Mouse (Mus musculus): ENCODE data around the gene Was.
"Not testable (repeated sequence)": the region's sequence is repeated elsewhere in the genome, so short reads cannot be mapped to it uniquely, and the experiment has no call there.

The Was gene

DNA sequence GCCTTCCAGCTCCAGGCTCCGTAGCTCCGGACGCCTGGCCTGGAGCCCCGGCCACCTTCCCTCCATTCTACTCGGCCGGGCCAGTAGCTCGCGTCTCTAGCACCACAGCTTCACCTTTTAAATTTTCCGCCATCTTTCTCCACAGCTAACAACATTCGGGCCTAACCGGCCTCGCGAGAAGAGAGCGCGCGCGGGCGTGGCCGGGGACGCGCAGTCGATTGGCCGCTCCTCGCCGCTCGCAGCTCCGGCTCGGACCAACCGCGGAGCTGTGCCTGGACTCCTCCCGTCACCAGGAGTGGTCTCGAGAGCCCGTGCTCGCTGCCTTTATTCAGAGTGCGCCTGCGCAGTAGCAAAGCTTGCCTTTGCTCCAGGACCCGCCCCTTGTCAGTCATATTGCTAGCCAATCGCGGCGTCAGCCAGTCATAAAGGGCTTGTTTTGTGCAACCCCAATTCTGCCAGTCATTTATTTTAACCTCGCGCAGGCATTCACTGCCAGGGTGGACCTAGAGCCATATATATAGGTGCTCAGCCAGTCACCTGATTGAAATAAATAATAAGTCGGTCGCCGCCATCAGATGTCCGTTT, 15.8 kb downstream of the Was start, which contains the start of gene Suv39h1:
Gene Suv39h1, minus strand, starts transcription at position 331 of the 585 bp plus-strand sequence.
- DNase-seq (ENCODE audit: low spot score) = peak; percentile 50

- DNase-seq (ENCODE audit: low spot score) = peak; percentile 2
Measured at GRCm38 (mm10) chrX:8073881-8074429, 16.3 kb downstream of the Was start.

GRCm38 (mm10) chrX:8069166-8069565, 21.1 kb downstream of the Was start:
- no peak for DNase-seq (ENCODE audit: low spot score)

GRCm38 (mm10) chrX:8051044-8051781, 39.1 kb downstream of the Was start:
- DNase-seq (ENCODE audit: low spot score) = not testable (repeated sequence)

DNA sequence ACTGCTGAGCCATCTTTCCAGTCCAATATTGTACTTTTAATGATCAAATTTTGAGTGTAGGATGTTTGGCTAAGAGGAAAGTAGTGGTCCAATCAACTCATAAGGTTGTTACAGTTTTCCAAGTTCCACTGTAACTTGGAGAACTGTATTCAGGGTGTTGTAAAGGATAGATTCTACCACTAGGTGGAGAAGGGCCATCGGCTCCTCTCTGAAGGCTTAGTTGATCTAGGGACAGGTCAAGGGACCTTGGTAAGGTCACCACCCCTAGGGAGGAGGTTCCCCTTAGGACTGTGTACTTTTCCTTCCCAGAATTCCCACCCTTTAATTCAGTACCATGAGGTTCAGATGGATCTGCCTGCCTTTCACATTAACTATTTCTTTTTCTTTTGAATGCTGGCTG, 57.3 kb downstream of the Was start:
- no peak for DNase-seq (ENCODE audit: low spot score)
